Mouse (Mus musculus): ENCODE results near the gene Golt1a. TPM values are rescaled to one million over a fixed set of nuclear protein-coding genes. Genes with fewer than 3 reads are reported as not detected.
A peak's percentile ranks its signal among the peaks of the same experiment; 100 is the strongest.

The Golt1a gene
- total and polyA plus RNA-seq, 3 experiments, result not detected

DNA sequence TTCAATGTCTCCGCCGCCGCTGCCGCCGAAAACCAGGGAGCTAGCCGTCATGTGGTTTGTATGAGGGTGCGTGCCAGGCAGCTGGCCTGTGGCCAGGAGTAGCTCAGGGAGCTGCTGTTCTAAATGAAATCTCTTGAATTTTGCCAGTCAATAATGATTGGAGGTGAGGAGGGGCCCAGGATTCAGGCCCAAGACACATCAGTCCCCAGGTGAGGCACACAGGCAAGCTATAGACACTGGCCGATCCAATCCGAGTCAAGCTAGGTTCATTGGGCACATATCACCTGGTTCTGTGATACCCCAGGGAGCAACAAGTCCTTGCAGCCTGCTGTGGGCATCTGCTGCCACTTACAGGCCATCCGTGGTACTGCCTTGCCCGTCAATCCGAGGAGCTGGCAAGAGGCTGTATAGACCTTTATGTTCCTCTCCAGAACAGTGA lies 43.8 kb downstream of the Golt1a start:
- Histone ChIP-seq H3K79me2 (replicated peaks; ENCODE audit: control insufficient read depth, extremely low read depth, insufficient read depth, poor library complexity, severe bottlenecking) (no peaks in the 10 kb centered on the region), H3K9me3 (replicated peaks; ENCODE audit: low read length) (no peaks in the 10 kb centered on the region), H3K36me3 (replicated peaks in 1 of 2; ENCODE audit: control insufficient read depth in 1 of 2, insufficient read depth in 1 of 2, low read length in 1 of 2) (no peaks in the 10 kb centered on the region), H3K27ac (ENCODE audit: insufficient read depth, low read depth) (no peak overlapping the region), H3K9ac (ENCODE audit: insufficient read depth, low read depth) (no peak overlapping the region), H3K4me3 (replicated peaks in 1 of 3; ENCODE audit: low read depth in 2 of 3, low read length in 2 of 3, poor library complexity in 1 of 3) (no peak overlapping the region), H3K27me3 (replicated peaks) (peaks cover 70% of the 10 kb centered on the region), H3K4me1 (ENCODE audit: control insufficient read depth in 1 of 2, insufficient read depth in 2 of 2) (peaks cover 27 to 42% of the 10 kb centered on the region in 2 experiments), H3K4me2 (ENCODE audit: insufficient read depth, low read depth, poor library complexity, severe bottlenecking) (no peak overlapping the region)
- TF ChIP-seq MAX (IDR thresholded peaks at IDR 0.05; ENCODE audit: low read length), result peak; percentile 48; the same call in 1 of the 2 replicates
- TF ChIP-seq KAT2A (IDR thresholded peaks at IDR 0.05; ENCODE audit: insufficient replicate concordance, low read length), result 0 out of 2 replicates have a peak, but pooled peaks have one; percentile 46
- TF ChIP-seq NELFE (IDR thresholded peaks at IDR 0.05; ENCODE audit: low read depth, low read length), result peak; percentile 47; the same call in 1 of the 2 replicates
- peak; percentile 34; the same call in 1 of the 2 replicates for TF ChIP-seq TCF12 (IDR thresholded peaks at IDR 0.05; ENCODE audit: low read depth, low read length)
- TF ChIP-seq CHD1 (IDR thresholded peaks at IDR 0.05; ENCODE audit: low read depth, low read length), result no peak
- TF ChIP-seq RAD21 (IDR thresholded peaks at IDR 0.05; ENCODE audit: low read depth, low read length), result peak; percentile 99
- peak; percentile 97 to 98 for TF ChIP-seq CTCF (conservative IDR thresholded peaks at IDR 0.05 in 1 of 2, IDR thresholded peaks at IDR 0.05 in 1 of 2; ENCODE audit: low read depth in 2 of 2, low read length in 2 of 2)
- TF ChIP-seq ZMIZ1 (IDR thresholded peaks at IDR 0.05; ENCODE audit: low read depth, low read length), result no peak
- TF ChIP-seq MEF2A (IDR thresholded peaks at IDR 0.05; ENCODE audit: borderline replicate concordance, low read depth, low read length), result 0 out of 2 replicates have a peak, but pooled peaks have one; percentile 30
- no peak for TF ChIP-seq MYC (IDR thresholded peaks at IDR 0.05; ENCODE audit: low read depth, low read length)
- TF ChIP-seq ZC3H11A (IDR thresholded peaks at IDR 0.05; ENCODE audit: low read depth, low read length), result peak; percentile 25; the same call in 1 of the 2 replicates
- TF ChIP-seq E2F4 (IDR thresholded peaks at IDR 0.05; ENCODE audit: insufficient replicate concordance, low read depth, low read length), result no peak
- TF ChIP-seq SMC3 (IDR thresholded peaks at IDR 0.05; ENCODE audit: low read depth, low read length), result peak; percentile 79
- in situ Hi-C loops (cut with MboI; ENCODE audit: low pct_ligation_motif_present, low pct_unique_long_range_greater_than_20kb, low sequenced_read_pairs) (loop anchor here (5.0 to 25.0 kb wide), 2 partner anchors 36 to 316 kb away; partner anchors contain the start of genes Mdm4 and Pik3c2b), dilution Hi-C loops (cut with MboI; ENCODE audit: extremely low pct_ligation_motif_present, extremely low pct_unique_long_range_greater_than_20kb, low sequenced_read_pairs) (no loop called here)
- DNase-seq (ENCODE audit: extremely low read depth), result peak; percentile 76

DNA sequence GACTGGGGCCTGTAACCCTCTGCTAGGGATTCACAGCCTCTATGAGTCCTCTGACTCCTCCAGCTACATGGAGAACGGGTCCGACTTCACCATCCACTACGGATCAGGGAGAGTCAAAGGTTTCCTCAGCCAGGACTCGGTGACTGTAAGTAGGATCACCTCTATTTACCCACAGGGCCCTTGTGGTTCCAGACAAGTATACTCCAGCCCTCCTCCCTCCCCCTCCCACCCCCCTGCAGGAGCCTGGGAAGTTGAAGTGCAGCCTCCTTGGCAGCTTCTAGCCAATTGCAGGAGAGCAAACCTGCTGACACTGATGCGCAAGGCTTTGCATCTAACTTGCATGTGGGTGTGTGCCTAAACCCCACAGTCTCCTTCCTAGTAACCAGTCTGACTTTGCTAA lies 45.9 kb downstream of the Golt1a start:
- H3K27ac ChIP-seq (ENCODE audit: insufficient read depth, low read depth), result no peak overlapping the region
- TF ChIP-seq PAX5 (IDR thresholded peaks at IDR 0.05; ENCODE audit: low read length) (no peak), MAFK (IDR thresholded peaks at IDR 0.05; ENCODE audit: insufficient replicate concordance, low read length) (no peak), JUN (IDR thresholded peaks at IDR 0.05; ENCODE audit: insufficient read depth, low read depth, low read length) (no peak), SMC3 (IDR thresholded peaks at IDR 0.05; ENCODE audit: low read depth, low read length) (no peak), MYC (IDR thresholded peaks at IDR 0.05; ENCODE audit: low read depth, low read length) (no peak)
- H3K4me1 ChIP-seq (ENCODE audit: control insufficient read depth in 1 of 2, insufficient read depth in 2 of 2), result peaks cover 18 to 32% of the 10 kb centered on the region in 2 experiments
- peaks cover 78% of the 10 kb centered on the region for H3K27me3 ChIP-seq (replicated peaks)
- dilution Hi-C loops (cut with MboI; ENCODE audit: extremely low pct_ligation_motif_present, extremely low pct_unique_long_range_greater_than_20kb, low sequenced_read_pairs) (no loop called here), in situ Hi-C loops (cut with MboI; ENCODE audit: low pct_ligation_motif_present, low pct_unique_long_range_greater_than_20kb, low sequenced_read_pairs) (loop anchor here (25.0 kb wide), 1 partner anchor 318 kb away; the partner anchor contains the start of genes Mdm4 and Pik3c2b)
- H3K4me2 ChIP-seq (ENCODE audit: insufficient read depth, low read depth, poor library complexity, severe bottlenecking), result peak overlapping the region; percentile 39; the same call in 1 of the 2 replicates
- H3K9ac ChIP-seq (ENCODE audit: insufficient read depth, low read depth), result no peak overlapping the region
- DNase-seq (ENCODE audit: extremely low read depth), result peak; percentile 51
- no peak overlapping the region for H3K4me3 ChIP-seq (replicated peaks in 1 of 3; ENCODE audit: low read depth in 2 of 3, low read length in 2 of 3, poor library complexity in 1 of 3)
- no peaks in the 10 kb centered on the region for H3K9me3 ChIP-seq (replicated peaks; ENCODE audit: low read length)
- no peaks in the 10 kb centered on the region for H3K36me3 ChIP-seq (replicated peaks in 1 of 2; ENCODE audit: control insufficient read depth in 1 of 2, insufficient read depth in 1 of 2, low read length in 1 of 2)
- no peaks in the 10 kb centered on the region for H3K79me2 ChIP-seq (replicated peaks; ENCODE audit: control insufficient read depth, extremely low read depth, insufficient read depth, poor library complexity, severe bottlenecking)
